Mouse (Mus musculus): ENCODE measurements around the gene 2210408I21Rik. TPM values are rescaled to one million over a fixed set of nuclear protein-coding genes. Genes with fewer than 3 reads are reported as not detected.

The 2210408I21Rik gene
- total RNA-seq, 2 experiments from 2014 or later: 24.3 to 26.0 TPM

DNA sequence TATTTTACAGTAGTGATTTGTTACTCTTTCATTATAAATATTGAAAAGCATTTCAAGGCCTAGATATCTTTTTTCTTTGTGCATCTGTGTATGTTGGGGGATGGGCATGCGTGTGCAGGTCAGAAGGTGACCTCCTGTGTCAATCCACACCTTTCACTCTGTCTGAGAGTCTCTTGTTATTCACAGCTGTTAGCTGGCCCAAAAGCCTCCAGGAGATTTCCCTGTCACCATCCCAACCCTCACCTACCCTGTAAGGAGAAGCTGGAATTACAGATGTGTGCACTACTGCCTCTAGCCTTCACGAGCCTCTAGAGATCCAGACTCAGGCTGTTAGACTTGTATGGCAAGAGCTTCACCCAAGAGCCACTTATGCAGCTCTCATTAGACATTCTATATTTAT is 274.5 kb downstream of the 2210408I21Rik start:
- DNase-seq (ENCODE audit: extremely low spot score in 1 of 2, low spot score in 2 of 2): no peak
- intact Hi-C loops (cut with DNase I): no loop called here

DNA sequence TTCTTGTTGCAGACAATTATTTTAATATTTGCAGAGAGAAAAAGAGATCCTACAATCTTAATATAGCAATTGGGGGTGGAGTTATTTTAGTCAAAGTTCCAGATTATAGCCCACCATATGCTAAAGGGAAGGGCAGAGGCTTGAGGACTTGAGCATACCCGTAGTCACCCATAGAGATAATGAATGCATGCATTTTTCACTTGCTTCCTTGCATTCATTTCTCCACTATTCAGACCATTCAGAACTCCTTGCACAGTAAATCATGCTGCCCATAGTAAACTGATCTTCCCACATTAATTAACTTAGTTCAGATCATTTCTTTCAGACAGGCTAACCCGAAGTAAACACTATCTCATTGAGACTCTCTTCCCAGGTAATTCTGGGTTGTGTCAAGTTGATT is 277.5 kb downstream of the 2210408I21Rik start:
- intact Hi-C loops (cut with DNase I): no loop called here

DNA sequence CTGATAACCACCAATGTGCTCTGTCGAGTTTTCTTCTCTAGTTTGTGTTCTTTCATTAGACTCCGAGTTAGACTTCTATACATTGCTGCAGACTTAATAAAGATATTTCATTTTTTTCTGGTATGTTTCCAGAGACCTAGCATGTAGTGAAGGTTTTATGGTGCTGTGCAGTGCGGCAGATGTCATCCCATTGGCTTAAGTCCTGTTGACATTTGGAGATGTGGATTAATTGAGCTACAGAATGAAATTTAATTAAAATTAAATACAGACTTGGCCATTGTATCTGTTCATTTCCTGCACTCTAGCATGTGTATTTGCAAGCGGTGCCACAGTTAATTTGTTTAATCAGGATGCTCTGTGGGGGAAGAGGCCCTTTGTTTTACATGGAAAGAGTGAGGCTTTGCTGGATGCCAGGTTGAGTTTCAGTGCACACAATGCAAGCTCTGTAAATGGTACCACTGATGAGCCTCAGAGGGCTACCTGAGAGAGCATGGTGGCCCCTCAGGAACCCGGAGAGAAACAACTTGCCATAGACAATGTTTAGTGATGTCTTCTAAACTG is 314.7 kb downstream of the 2210408I21Rik start:
- no peak for DNase-seq (ENCODE audit: extremely low spot score in 1 of 2, low spot score in 2 of 2)
- intact Hi-C loops (cut with DNase I): no loop called here

More for the DNA sequence above, 277.5 kb downstream of the 2210408I21Rik start:
- DNase-seq (ENCODE audit: extremely low spot score in 1 of 2, low spot score in 2 of 2): no peak

DNA sequence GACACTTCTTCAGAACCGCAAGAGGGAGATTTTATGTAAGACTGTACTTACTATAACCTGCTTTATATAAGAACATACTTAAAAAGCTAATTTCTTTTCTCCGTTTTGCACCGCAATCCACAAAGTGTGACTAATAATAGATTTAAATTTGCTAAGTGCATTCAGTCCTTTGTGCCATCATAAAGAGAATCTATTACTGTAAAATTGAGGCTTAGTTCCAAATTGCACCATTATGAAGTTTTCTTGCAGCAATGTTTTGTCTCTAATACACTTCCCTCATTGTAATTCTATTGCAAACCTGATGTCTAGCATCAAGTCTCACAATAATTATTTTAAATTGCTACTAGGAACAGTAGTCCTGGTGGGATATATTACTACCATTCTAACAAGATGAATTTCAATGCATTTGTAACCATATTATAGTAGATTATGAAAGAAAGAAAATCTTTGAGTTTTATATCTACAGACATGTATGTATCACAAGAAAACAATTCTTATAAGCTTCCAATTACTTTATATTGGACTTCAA is 334.8 kb downstream of the 2210408I21Rik start:
- no peak for DNase-seq (ENCODE audit: extremely low spot score in 1 of 2, low spot score in 2 of 2)
- intact Hi-C loops (cut with DNase I): no loop called here

DNA sequence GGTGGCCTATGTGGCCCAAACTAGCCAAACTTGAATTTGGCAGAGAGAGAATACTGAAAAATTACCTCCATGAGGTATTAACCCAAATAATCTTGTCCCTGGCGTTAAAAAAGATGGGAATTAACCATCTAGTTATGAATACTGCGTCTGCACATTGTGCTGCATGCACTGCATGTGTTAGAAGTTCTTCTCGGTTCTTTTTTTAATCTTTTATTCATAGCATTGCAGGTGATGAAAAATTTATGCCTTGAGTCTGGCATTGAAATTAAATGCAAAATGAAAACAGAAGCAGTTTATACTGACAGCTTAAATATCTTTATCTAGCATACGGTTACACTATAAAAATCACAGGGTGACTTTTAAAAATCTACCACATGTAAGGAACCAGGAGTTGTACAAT is 341.1 kb downstream of the 2210408I21Rik start:
- DNase-seq (ENCODE audit: extremely low spot score in 1 of 2, low spot score in 2 of 2): no peak
- intact Hi-C loops (cut with DNase I): no loop called here

DNA sequence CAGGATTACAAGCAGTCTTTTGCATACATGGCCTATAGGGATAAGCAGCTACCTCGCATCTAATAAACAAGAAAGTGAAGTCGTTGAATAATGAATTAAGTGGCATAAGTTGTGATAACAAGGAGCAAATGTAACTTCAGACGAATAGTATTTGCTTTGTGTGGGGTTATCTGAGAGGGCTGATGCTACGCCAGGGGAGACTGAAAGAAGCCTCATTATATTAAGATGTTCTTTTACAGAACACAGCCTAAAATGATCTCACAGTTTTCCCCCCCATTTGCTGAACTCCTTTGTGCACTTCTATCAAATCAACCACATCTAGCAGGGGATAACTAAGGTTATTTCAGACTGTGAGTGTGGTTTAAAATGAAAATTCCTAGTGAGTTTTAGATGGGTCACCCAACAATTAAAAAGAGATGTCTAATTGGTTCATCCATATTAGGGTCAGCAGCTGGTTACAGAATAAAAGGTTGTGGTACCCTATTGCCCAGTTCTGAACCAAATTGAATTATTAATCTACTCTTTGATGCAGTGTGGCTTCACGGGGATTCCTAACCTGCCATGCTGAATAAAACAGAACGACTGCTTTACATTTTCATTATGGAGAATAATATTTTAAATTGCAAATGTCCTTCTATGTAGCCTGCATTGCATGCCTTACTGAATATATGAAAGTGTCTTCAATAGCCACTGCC is 343.2 kb downstream of the 2210408I21Rik start:
- DNase-seq (ENCODE audit: extremely low spot score in 1 of 2, low spot score in 2 of 2): no peak
- intact Hi-C loops (cut with DNase I): no loop called here

DNA sequence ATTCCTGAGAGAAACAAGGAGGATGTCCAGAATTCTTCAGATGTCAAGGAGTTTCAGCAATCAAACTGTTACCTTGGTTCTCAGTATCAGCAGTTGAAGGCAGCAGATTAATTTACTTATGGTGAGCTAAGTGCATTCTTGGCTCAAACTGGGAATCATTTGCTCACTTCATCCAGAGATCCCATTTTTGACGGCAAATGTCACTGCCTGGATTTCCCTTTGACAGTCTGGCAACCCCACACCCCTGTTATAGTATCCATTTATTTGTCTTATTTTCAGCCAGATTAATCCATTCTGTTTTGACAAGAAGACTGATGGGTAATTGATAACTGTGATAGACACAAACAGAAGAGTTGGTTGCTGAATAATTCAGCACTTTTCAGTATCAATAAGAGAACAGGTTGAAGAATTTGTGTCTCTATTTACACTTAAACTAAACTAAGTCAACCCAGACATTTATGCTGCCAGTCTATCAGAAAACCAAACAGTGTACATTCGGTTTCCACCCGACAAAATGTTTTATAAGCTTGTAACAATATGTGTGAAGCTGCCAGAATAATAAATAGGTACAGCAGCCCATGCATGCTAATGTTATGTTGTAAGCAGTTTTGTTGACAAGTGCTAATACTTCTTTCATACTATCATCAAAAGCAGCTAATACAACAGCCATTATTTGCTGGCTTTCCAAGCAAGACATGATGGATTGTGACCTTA is 354.8 kb downstream of the 2210408I21Rik start:
- intact Hi-C loops (cut with DNase I): no loop called here
- DNase-seq (ENCODE audit: extremely low spot score in 1 of 2, low spot score in 2 of 2): no peak

DNA sequence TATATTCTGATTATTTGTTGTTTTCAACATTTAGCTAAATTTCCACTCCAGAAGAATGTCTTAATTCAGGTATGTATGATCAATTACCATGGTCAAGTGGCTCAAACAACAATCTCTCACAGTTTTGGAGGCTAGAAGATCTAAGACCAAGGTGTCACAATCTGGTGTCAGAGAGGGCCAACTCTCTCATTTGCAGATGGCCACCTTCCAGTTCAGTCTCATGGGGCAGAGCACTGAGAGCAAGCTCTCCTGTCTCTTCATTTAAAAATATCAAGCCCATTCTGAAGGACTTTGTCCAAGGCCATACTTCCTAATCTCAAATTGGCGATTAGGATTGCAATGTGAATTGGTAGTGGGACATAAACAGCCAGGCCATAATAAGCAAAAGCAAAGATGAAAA is 378.7 kb downstream of the 2210408I21Rik start:
- intact Hi-C loops (cut with DNase I): no loop called here
- DNase-seq (ENCODE audit: extremely low spot score in 1 of 2, low spot score in 2 of 2): no peak

DNA sequence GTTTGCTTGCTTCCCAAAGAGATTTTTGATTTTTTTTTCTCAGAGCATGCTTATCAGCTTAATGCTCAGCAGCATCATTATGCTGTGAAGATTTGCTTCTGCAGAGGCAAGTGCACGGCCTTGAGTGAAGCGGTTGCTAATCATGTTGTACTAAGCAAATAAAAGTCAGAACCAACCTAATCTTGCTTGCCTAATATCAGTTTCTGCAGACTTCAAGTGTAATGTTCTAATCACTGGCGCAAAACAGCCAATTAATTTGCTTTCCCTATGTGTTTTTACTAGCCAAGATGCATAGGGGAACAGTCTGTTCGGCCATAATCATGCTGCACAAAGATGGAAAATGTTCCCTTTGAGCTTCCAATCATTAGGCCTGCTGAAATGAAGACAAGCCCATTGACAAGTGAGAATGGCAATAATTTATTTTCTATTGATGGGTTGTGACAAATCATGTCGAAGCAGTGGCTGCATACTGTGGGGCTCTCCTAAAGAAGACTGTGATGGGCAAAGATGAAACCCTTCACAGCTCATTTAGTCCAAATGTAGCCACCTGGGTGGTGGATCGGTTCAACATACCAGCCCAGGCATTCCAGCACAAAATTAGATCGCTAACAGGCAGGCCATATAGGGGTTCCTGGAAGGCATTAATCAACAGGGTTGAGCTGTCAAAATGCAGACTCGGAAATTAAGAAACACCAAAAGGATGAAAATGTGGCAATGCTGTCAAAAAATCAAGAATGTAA is 393.8 kb downstream of the 2210408I21Rik start:
- DNase-seq (ENCODE audit: extremely low spot score in 1 of 2, low spot score in 2 of 2): no peak
- intact Hi-C loops (cut with DNase I): no loop called here

DNA sequence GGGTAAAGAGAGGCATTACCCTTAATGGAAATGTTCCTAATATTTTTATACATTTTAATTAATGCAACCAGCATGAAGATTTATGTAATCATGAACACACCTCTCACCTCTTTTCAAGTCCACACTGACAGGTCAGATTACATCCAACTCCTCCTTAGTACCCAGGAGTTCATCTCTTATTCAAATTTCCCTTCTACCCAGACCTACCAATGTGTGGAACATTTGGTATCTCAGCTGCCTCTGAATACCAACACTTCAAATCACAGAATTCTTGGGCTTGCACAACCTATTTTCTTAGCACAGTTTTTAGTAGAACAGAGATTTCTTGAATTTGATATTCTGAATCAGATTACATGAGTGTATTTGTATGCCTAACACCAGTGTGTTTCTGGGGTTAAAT is 394.4 kb downstream of the 2210408I21Rik start:
- intact Hi-C loops (cut with DNase I): no loop called here
- no peak for DNase-seq (ENCODE audit: extremely low spot score in 1 of 2, low spot score in 2 of 2)

DNA sequence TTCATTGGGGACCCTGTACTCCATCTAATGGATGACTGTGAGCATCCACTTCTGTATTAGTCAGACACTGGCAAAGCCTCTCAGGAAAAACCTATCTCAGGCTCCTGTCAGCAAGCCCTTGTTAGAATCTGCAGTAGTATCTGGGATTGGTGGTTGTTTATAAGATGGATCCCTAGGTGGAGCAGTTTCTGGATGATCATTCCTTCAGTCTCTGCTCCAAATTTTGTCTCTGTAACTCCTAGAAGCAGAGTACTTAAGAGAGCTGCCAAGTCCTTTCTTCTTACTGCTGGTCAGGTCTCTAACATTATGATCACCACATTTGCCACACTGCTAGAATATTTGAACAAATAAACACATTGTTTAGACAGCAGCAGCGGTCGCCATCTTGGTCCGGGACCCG is 402.1 kb downstream of the 2210408I21Rik start:
- no peak for DNase-seq (ENCODE audit: extremely low spot score in 1 of 2, low spot score in 2 of 2)
- intact Hi-C loops (cut with DNase I): no loop called here

DNA sequence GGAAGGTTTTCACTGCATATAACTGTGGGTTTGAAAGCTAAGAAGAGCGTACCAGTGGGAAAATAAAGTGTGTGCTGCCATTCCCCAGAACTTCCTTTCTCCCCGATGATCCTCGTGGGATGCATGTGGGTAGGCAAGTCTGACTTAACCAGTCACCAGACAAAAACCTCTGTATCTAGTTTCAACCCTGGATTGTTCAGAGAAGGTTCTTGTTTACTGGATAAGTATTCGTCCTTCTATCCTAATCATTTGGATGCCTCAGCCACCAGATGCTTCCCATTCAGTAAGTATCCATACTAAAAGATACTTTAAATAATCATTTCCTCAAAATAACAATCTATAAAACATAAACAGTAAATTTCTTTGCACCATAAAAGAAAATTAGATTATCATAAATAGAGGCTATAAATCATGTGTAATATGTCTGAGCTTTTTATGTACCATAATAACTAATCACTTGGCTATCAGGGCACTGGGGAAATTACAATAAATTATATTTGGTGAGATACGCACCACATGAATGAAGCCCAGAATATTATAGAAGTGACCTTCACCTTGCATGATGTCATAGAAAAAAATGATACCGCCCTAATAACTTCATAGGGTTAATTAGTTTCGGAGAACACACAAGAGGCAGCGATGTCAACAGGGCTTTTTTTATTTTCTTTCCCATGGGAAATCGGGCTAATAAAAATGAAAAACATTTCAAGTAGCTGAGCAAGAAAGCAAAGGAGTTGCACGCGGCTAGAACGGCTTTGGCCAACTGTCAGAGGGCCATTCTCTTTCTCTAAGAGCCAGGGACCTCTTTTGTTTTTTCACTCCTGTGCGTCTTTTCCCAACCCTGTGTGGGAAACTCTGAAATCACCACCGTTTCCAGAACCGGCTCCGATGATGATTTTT is 412.4 kb downstream of the 2210408I21Rik start:
- no peak for DNase-seq (ENCODE audit: extremely low spot score in 1 of 2, low spot score in 2 of 2)
- intact Hi-C loops (cut with DNase I): no loop called here

DNA sequence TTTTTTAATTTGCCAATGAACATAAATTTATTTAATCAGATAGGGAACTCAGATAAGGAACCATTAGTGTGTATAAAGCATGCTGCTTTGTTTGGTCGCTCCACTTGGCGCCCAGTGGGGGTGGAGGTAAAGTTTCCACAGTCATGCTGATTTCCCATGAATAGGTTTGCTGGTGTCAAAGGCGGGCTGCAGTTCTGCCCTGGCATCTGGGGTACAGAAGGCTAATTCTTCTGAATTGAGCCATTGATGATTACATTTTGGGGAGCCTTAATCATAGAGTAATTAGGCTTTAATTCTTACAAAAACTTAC is 413.0 kb downstream of the 2210408I21Rik start:
- intact Hi-C loops (cut with DNase I): no loop called here

DNA sequence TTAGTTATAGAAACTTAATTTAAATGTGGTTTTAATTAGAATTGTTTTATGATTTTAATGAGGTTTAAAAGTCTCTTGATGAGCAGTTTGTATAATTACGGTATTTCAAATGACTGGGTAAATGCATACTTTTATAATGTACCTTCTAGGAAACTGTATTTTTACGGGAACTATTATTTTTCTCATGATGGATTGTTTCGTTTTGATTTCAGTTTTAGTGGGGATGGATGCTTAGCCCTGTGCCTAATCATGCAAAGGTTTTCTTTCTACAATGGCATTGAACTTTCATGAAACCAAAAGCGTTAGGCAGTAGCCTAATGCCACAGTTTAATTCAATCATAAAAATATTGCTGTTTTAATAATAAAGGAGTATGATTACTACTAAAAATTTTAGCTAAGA is 413.4 kb downstream of the 2210408I21Rik start:
- intact Hi-C loops (cut with DNase I): no loop called here
- no peak for DNase-seq (ENCODE audit: extremely low spot score in 1 of 2, low spot score in 2 of 2)

More for the DNA sequence above, 413.0 kb downstream of the 2210408I21Rik start:
- DNase-seq (ENCODE audit: extremely low spot score in 1 of 2, low spot score in 2 of 2): no peak

DNA sequence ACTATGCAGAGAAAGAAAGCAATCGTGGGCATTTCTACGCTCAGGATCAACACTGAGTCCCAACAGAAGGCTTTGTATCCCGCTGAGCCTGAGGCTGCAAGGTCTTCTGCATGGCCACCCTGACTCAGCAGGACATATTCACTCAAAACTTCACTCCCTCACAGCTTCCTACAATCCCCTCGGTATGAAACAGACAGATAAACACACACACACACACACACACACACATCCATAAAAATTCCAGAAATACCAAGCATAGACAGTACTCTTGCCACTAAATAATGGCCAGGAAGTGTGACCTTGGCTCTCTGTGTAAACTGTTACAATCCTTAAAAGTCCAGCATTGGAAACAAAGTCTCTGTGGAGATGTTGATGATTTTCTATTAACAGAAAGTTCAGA is 458.7 kb downstream of the 2210408I21Rik start:
- intact Hi-C loops (cut with DNase I): no loop called here
- DNase-seq (ENCODE audit: extremely low spot score in 1 of 2, low spot score in 2 of 2): no peak

DNA sequence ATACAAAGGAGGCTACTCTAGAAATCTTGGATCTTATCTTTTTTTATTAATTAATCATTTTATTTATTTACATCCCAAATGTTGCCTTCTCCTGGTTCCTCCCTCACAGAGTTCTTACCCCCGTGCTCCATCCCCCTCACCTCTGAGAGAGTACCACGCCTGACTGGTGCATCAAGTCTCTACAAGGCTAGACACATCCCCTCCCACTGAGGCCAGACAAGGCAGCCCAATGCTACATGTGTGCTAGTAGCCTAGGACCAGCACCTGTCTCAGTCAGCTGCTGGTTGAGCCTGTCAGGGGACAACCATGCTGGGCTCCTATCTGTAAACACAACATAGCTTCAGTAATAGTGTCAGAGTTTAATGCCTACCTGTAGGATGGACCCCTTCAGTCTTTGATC is 480.0 kb downstream of the 2210408I21Rik start:
- no peak for DNase-seq (ENCODE audit: extremely low spot score in 1 of 2, low spot score in 2 of 2)
- intact Hi-C loops (cut with DNase I): no loop called here
